Mouse (Mus musculus): ENCODE results near the gene Tiam2.

The Tiam2 gene

GRCm38 (mm10) chr17:3326148-3326902, at the start of gene Tiam2:
Tiam2 (plus strand) TSS chr17:3326573.
- DNase-seq, result peak; percentile 66 to 76

DNA sequence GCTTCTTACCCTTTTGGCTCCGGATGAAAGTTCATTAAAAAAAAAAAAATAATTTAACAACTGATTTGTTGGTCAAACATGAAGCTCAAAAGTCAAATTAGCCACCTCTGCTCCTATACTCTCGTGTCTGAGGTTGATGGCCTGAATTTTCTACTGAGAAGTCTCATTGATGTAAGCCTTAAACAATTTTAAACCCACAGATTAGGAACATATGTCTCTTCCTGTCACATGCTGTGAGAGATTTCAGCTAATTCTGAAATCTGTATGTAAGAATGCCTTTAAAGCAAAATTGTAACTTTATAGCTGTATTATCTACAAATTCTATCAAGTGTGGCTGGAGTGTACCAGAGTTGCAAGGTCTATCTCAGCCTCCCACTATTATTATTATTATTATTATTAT, 46.1 kb upstream of the Tiam2 start:
- no peak for DNase-seq

DNA sequence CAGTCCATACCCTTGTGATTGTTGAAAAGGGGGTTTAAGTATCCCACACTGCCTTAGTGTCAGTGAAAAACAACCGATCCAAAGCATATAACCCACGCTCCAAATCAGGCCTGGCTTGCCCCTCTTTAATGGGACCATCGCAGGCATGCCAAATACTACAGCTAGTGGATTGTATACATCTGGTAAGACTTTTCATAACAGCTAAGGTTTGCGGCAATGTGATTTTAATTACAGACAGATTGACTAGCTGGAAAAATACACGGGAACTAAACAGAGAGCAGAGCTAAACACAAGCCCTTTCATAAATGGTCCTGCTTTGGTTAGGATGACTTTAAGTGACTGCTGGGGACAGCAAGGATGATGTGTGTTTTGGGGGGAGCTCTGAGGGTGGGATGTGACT, 44.4 kb upstream of the Tiam2 start:
- DNase-seq, result no peak

DNA sequence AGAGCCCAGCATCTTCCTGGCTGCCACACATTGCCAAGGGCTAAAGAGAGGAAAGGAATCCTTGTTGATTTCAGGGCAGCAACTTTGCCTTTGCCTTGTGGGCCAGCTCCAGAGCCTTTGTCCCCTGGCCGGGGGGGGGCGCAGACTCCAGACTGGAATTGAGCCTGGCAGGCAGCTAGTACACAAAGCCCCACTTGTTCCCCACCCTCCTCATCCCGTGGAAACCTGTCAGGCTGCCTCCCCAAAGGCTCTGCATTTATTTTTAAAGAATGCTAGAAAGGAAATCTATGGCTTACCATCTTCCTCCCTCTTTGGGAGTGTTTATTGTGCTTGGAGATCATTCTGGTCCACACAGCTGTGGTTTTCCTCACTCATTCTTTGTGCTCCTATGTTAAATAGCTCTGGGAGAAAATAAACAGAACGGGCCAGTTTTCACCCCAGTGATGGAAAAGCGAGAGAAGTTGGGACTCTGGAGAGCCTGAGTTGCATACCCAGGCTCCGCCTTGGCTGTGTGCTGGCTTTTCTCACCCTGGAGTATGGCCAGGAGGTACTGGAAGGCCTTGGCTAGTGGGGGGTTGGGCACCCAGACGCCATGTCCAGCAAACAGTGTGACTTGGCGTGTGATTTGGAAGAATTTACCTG, 41.2 kb upstream of the Tiam2 start:
- DNase-seq, result no peak

DNA sequence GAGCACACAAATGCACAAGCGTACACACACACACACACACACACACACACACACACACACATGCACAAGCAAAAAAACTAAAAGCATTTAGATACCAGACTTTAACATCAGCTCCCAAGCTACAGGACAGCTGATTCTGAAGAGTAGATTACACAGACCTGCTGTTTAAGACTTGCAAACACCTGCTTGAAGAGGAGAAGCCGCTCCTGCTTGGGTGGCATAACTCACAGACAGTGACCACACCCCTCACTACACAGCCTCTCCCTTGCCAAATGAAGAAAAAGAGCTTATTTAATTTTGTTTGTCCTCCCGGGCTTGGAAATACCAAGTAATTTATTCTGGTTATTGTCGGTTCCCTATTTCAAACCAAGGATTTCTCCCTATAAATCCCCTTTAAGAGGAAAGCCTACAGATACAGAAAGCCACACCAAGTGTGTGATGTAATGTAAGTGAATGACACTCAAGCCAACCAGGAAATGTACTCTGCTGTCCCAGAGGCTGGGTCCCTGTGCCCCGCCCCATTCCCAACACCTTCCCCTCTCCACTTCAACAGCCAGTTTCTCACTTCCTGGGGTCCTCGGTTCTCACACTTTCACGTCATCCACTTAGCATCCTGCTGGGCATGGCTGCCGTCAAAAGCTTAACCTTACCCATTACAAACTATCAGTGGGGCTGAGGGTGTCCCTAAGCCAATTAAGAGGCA, 40.1 kb upstream of the Tiam2 start:
- DNase-seq, result no peak

GRCm38 (mm10) chr17:3288341-3288740, 38.0 kb upstream of the Tiam2 start:
- DNase-seq, result peak; percentile 43 to 70

- DNase-seq, result no peak
Observed at GRCm38 (mm10) chr17:3295097-3295496, 31.3 kb upstream of the Tiam2 start.

DNA sequence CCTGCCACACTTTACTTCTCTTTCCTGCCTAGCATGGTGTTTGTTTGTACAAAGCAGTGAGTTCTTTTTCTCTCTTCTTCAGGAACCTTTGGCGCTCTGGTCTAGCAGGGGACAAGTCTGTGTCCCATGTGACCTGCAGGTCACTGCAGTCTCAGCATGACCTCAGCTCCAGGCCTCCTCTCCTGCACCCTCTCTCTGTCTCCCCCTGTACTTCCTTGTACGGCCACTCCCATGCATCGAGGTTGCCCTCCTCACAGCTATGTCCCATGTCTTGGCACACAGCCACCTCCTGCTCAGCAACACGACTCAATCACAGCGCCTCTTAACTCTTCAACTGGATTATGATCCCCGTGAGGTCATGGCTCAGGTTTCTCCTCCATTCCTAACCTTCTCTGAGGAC, 26.9 kb upstream of the Tiam2 start:
- DNase-seq, result no peak

- peak; percentile 17 to 62 for DNase-seq
Observed at GRCm38 (mm10) chr17:3305926-3306325, 20.4 kb upstream of the Tiam2 start.

GRCm38 (mm10) chr17:3313711-3314624, 12.4 kb upstream of the Tiam2 start:
- DNase-seq, result peak; percentile 65 to 83

GRCm38 (mm10) chr17:3314625-3315020, 11.8 kb upstream of the Tiam2 start:
- no peak for DNase-seq

GRCm38 (mm10) chr17:3315581-3315980, 10.8 kb upstream of the Tiam2 start:
- no peak for DNase-seq

DNA sequence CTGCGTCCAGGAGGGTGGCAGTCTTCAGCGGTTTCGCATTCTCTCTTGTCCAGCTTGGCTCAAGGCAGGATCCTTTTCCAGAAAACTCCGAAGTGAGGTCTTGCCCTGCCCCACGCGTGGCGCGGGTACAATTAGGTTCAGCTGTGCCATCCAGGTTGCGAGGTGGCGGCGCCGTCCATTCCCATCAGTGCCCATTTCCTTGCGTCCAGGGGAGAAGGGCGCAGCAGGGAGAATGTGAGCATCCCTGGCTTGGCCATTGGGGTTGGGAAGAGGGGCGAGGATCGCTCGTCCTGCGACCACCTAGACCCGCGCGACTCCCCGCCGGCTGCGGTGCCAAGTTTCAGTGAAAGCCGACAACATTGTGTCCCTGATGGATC, 518 bp downstream of the Tiam2 start:
- DNase-seq, result no peak

DNA sequence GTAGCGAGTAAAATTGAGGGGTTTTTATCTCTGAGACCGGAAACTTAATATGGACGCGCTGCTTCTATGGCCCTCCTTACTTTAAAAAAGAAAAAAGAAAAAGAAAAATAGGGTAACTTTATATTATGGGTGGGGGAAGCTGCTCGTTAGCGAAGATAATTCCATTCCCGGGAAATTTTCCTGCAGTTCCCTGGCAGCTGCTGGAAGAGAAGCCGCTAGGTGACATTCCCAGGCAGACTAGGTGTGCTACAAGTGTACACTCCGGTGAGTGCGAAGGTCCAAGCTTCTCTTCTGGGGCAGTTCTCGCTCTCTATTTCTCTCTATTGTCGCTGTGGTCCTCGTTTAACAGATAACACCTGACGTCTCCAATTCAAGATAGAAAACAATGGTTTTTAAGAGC, 962 bp downstream of the Tiam2 start:
- DNase-seq, result no peak

DNA sequence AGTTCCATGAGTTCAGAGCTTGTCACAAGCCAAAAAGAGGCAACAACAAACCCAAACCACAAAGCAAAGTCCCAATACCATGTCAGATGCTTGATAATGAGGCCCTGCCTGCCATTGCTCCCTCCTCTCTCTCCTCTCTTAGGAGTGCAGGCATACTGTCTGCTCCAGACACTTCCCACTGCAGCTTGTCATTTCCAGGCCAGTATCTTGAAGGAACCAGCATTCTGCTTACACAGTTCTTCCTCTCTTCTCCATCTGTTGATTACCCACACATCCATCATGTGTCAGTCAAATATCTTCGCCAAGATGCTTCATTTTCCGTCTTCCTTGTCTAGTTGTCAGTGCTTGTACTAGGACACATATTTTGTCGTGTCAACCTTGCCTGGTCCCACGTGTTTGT, 2.4 kb downstream of the Tiam2 start:
- DNase-seq, result no peak

DNA sequence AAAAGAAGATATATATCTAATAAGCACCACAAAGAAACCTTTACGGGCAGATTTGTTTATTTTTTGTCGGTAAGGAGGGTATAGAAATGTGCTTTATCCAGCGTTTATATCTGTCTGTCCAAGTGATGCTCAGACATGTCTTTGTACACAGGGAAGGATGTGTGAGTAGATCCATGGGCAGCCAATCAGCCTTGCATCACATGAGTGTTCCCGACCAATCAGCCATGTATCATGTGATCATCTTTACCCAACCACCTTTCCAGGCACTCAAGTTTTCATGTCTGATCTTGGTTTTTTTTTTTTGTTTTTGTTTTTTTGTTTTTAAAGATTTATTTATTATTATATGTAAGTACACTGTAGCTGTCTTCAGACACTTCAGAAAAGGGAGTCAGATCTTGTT, 3.1 kb downstream of the Tiam2 start:
- DNase-seq, result no peak

DNA sequence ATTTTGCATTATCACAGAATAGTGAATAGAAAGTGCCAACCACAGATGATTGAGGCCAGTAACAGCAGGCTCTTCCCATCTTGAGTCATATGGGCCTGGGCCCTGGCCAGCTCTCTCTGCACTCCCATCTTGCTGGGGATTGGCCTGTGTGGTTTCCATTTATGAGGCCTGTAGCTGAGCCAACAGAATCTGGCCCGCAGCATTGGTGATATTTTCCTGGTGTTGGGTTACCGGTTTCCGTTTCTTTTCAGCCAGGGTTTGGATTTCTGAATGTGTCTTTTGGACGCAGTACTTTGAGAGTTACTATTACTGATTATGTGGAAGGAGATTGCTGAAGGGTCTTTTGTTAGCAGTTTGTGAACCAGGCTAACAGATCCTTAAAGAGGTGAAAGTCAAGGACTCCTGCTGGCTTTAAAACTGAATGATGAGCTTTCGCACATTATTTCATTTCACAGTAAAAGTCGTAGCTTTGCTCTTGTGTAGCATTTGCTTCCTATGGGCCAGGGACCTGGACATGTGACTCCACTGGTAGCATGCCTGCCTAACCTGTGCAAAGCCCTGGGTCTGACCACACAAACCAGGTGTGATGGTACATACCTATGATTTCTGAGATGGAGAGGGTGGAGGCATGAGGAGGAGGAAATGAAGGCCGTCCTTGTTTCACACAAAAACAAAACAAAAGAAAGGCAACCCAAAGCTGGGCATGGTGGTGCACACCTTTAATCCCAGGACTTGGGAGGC, 5.5 kb downstream of the Tiam2 start:
- peak; percentile 50 to 60 for DNase-seq

- no peak for DNase-seq
Observed at GRCm38 (mm10) chr17:3336161-3336739, 9.9 kb downstream of the Tiam2 start.

GRCm38 (mm10) chr17:3336887-3337524, 10.6 kb downstream of the Tiam2 start:
- DNase-seq, result no peak

DNA sequence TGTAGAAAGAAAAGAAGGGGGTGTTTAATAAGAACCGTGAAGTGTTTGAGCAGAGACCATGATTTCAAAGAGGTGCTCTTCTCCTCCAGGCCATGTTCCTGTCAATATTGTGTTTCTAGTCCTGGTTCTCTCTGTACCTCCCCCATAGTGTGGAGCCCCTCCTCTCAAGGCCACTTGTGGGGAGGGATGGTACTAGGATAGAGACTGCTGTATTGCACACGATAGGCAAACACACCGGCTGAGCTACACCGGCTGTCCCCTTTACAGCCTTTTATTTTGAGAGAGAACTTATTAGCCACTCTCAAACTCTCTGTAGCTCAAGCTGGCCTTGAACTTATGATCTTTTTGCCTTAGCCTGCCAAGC, 11.1 kb downstream of the Tiam2 start:
- DNase-seq, result no peak

DNA sequence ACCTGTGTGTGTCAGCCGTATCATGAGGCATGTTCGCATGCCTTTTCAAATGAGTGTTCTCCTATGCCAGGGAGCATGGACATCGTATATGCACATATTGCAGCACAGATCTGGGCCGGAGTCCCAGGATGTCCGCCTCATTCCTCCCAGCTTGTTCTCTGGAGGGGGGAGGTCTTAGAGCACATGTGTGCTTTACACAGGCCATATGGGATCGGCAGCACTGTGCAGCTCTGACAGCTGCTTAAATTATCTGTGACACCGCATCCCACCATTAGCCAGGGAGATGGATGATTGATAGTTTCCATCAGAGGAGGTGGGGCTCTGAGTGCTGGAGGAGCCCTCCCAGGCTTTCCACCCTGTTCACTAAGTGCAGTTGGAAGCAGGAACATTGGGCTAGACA, 12.4 kb downstream of the Tiam2 start:
- DNase-seq, result no peak
